Mouse (Mus musculus) liver, embryonic 15.5 days (tissue): Measurements from ENCODE around the gene Utrn. TPM values are rescaled to one million over a fixed set of nuclear protein-coding genes. Genes with fewer than 3 reads are reported as not detected.

Experiments used
- ATAC-seq: fragments of 200-750 bp; cut with Nextera tagmentation; 2 replicates; pipeline ENCODE4 v1.8.0; 2017; ENCODE audit warnings: moderate number of reproducible peaks, mild to moderate bottlenecking, moderate library complexity; ENCODE audit not compliant: insufficient read depth
- H3K27ac ChIP-seq: fragments of 300-500 bp; sonication (generic); replicated peaks from 2 replicates; pipeline ENCODE4 v1.5.1; 2015; ENCODE audit warnings: mild to moderate bottlenecking, inconsistent platforms
- H3K27me3 ChIP-seq: fragments of 300-500 bp; sonication (generic); 2 replicates; pipeline ENCODE4 v1.6.1; 2015; ENCODE audit warnings: mild to moderate bottlenecking, inconsistent platforms
- H3K36me3 ChIP-seq: fragments of 300-500 bp; sonication (generic); replicated peaks from 2 replicates; pipeline ENCODE4 v1.6.1; 2015; ENCODE audit warnings: moderate library complexity, mild to moderate bottlenecking, inconsistent platforms
- H3K4me1 ChIP-seq: fragments of 300-500 bp; sonication (generic); replicated peaks from 2 replicates; pipeline ENCODE4 v1.6.1; 2015; ENCODE audit warnings: inconsistent platforms
- H3K4me2 ChIP-seq: fragments of 300-500 bp; sonication (generic); 2 replicates; pipeline ENCODE4 v1.6.1; 2015; ENCODE audit warnings: moderate library complexity, mild to moderate bottlenecking, inconsistent platforms
- H3K4me3 ChIP-seq: fragments of 300-500 bp; sonication (generic); replicated peaks from 2 replicates; pipeline ENCODE4 v1.5.1; 2015; ENCODE audit warnings: mild to moderate bottlenecking, inconsistent platforms
- H3K9ac ChIP-seq: fragments of 300-500 bp; sonication (generic); 2 replicates; pipeline ENCODE4 v1.6.1; 2015; ENCODE audit warnings: moderate library complexity, mild to moderate bottlenecking, inconsistent platforms
- H3K9me3 ChIP-seq: fragments of 300-500 bp; sonication (generic); replicated peaks from 2 replicates; pipeline ENCODE4 v1.6.1; 2016; ENCODE audit warnings: inconsistent platforms
- WGBS: fragments of 180-500 bp; shearing (Covaris S2); methylation state at CpG from one replicate; pipeline ENCODE4 v1.1.7; 2015; ENCODE audit warnings: mixed read lengths; ENCODE audit not compliant: insufficient replicate concordance; 5-methylcytosine and 5-hydroxymethylcytosine counted together
- polyA plus RNA-seq: library from polyadenylated mRNA; unstranded; fragments of >200 nt; fragmentation: Nextera tagmentation; extraction: Ambion mirVana; gene quantifications from 2 replicates; pipeline ENCODE4 v1.2.1, GENCODE M21; 2015

The Utrn gene
- polyA plus RNA-seq, 1 experiment from 2014 or later = 8.2 TPM

GRCm38 (mm10) chr10:12354106-12354505 lies 515.1 kb downstream of the Utrn start:
- no peak overlapping the region for H3K4me2 ChIP-seq
- no peaks in the 10 kb centered on the region for H3K36me3 ChIP-seq
- no peak for ATAC-seq

GRCm38 (mm10) chr10:12339704-12340558 lies 529.2 kb downstream of the Utrn start:
- H3K27ac ChIP-seq = no peak overlapping the region
- WGBS = 62% methylated on average over 10 of the region's 10 CpGs
- H3K4me3 ChIP-seq = no peak overlapping the region
- H3K4me1 ChIP-seq = no peaks in the 10 kb centered on the region
- no peaks in the 10 kb centered on the region for H3K36me3 ChIP-seq
- no peaks in the 10 kb centered on the region for H3K27me3 ChIP-seq
- no peak for ATAC-seq
- no peak overlapping the region for H3K9ac ChIP-seq
- no peaks in the 10 kb centered on the region for H3K9me3 ChIP-seq
- no peak overlapping the region for H3K4me2 ChIP-seq

More at GRCm38 (mm10) chr10:12354106-12354505, 515.1 kb downstream of the Utrn start:
- Histone ChIP-seq H3K9ac (no peak overlapping the region), H3K27me3 (no peaks in the 10 kb centered on the region), H3K4me3 (no peak overlapping the region), H3K27ac (no peak overlapping the region), H3K9me3 (no peaks in the 10 kb centered on the region), H3K4me1 (no peaks in the 10 kb centered on the region)
- 50% methylated on average over 5 of the region's 5 CpGs for WGBS

GRCm38 (mm10) chr10:12339005-12339703 lies 530.0 kb downstream of the Utrn start:
- Histone ChIP-seq H3K27me3 (no peaks in the 10 kb centered on the region), H3K4me3 (no peak overlapping the region), H3K4me1 (no peaks in the 10 kb centered on the region), H3K36me3 (no peaks in the 10 kb centered on the region), H3K9ac (no peak overlapping the region), H3K9me3 (no peaks in the 10 kb centered on the region), H3K27ac (no peak overlapping the region), H3K4me2 (no peak overlapping the region)
- no peak for ATAC-seq
- 53% methylated on average over 9 of the region's 9 CpGs for WGBS

Other genes starting within 250 kb of the Utrn start
- 9.7 and 10.6 TPM in 2 replicates for gene Stx11, start 94.9 kb upstream of the Utrn start, polyA plus RNA-seq
- 16.5 and 17.2 TPM in 2 replicates for gene Sf3b5, start 136.0 kb upstream of the Utrn start, polyA plus RNA-seq
- gene Plagl1, start 191.1 kb upstream of the Utrn start, polyA plus RNA-seq = 20.9 and 22.6 TPM in 2 replicates